Mouse (Mus musculus) embryonic facial prominence, embryonic 14.5 days (tissue): Measurements from ENCODE around the gene Jazf1. TPM values are rescaled to one million over a fixed set of nuclear protein-coding genes. Genes with fewer than 3 reads are reported as not detected.

Source experiments
- ATAC-seq: fragments of 200-750 bp; cut with Nextera tagmentation; 2 replicates; pipeline ENCODE4 v1.8.0; 2017; ENCODE audit warnings: low read depth, moderate number of reproducible peaks, moderate TSS enrichment
- DNase-seq: peaks from one replicate; pipeline ENCODE4 v3.0.0-alpha.2; 2015; ENCODE audit warnings: low spot score
- H3K27ac ChIP-seq: fragments of 300-500 bp; sonication (generic); replicated peaks from 2 replicates; pipeline ENCODE4 v1.5.1; 2014; ENCODE audit warnings: low read depth, mild to moderate bottlenecking, low read length, moderate library complexity
- H3K27me3 ChIP-seq: fragments of 300-500 bp; sonication (generic); replicated peaks from 2 replicates; pipeline ENCODE4 v1.6.1; 2014; ENCODE audit warnings: low read length; ENCODE audit not compliant: control insufficient read depth, insufficient read depth
- H3K36me3 ChIP-seq: fragments of 300-500 bp; sonication (generic); 2 replicates; pipeline ENCODE4 v1.6.1; 2014; ENCODE audit warnings: low read length, mixed read lengths; ENCODE audit not compliant: control insufficient read depth, insufficient read depth
- H3K4me1 ChIP-seq: fragments of 300-500 bp; sonication (generic); 2 replicates; pipeline ENCODE4 v1.6.1; 2014; ENCODE audit warnings: antibody characterized with exemption, low read length; ENCODE audit not compliant: control insufficient read depth, insufficient read depth
- H3K4me2 ChIP-seq: fragments of 300-500 bp; sonication (generic); 2 replicates; pipeline ENCODE4 v1.6.1; 2014; ENCODE audit warnings: low read depth, mild to moderate bottlenecking, low read length, moderate library complexity, mixed read lengths
- H3K4me3 ChIP-seq: fragments of 300-500 bp; sonication (generic); 2 replicates; pipeline ENCODE4 v1.5.1; 2014; ENCODE audit warnings: low read depth, mild to moderate bottlenecking, low read length
- H3K9ac ChIP-seq: fragments of 300-500 bp; sonication (generic); 2 replicates; pipeline ENCODE4 v1.6.1; 2014; ENCODE audit warnings: low read depth, mild to moderate bottlenecking, low read length, moderate library complexity, mixed read lengths
- H3K9me3 ChIP-seq: fragments of 300-500 bp; sonication (generic); 2 replicates; pipeline ENCODE4 v1.6.1; 2016; ENCODE audit warnings: low read length; ENCODE audit not compliant: control insufficient read depth
- WGBS: fragments of 180-500 bp; shearing (Covaris S2); extraction: QIAGEN DNeasy Blood & Tissue Kit; methylation state at CpG from one replicate; pipeline ENCODE4 v1.1.7; 2014; 5-methylcytosine and 5-hydroxymethylcytosine counted together
- polyA plus RNA-seq: library from polyadenylated mRNA; unstranded; fragments of >200 nt; fragmentation: Nextera tagmentation; extraction: Ambion mirVana; gene quantifications from 2 replicates; pipeline ENCODE4 v1.2.1, GENCODE M21; 2014

Jazf1 gene
- polyA plus RNA-seq, 1 experiment from 2014 or later, result 17.2 TPM

- WGBS, result 6% methylated on average over 16 of the region's 41 CpGs
Measured at GRCm38 (mm10) chr6:53067446-53067988, 914 bp downstream of the Jazf1 start.

GRCm38 (mm10) chr6:53066978-53067377, 1.5 kb downstream of the Jazf1 start:
- Histone ChIP-seq H3K27ac (no peak overlapping the region), H3K9ac (no peak overlapping the region), H3K36me3 (no peaks in the 10 kb centered on the region), H3K27me3 (peaks cover 12% of the 10 kb centered on the region; the same call in 1 of the 2 replicates), H3K9me3 (no peaks in the 10 kb centered on the region), H3K4me2 (peak overlapping the region; percentile 89), H3K4me1 (no peaks in the 10 kb centered on the region), H3K4me3 (peak overlapping the region; percentile 79)
- ATAC-seq (no peak), DNase-seq (no peak)
- WGBS, result 46% methylated on average over 3 of the region's 3 CpGs

More at GRCm38 (mm10) chr6:53067446-53067988, 914 bp downstream of the Jazf1 start:
- Histone ChIP-seq H3K9me3 (no peaks in the 10 kb centered on the region), H3K27me3 (peaks cover 12% of the 10 kb centered on the region; the same call in 1 of the 2 replicates), H3K4me2 (peak overlapping the region; percentile 89), H3K27ac (no peak overlapping the region), H3K36me3 (no peaks in the 10 kb centered on the region), H3K4me3 (peak overlapping the region; percentile 79), H3K9ac (peak overlapping the region; percentile 76), H3K4me1 (no peaks in the 10 kb centered on the region)
- ATAC-seq, result peak; percentile 21
- no peak for DNase-seq

GRCm38 (mm10) chr6:53064070-53064469, 4.4 kb downstream of the Jazf1 start:
- Histone ChIP-seq H3K4me2 (no peak overlapping the region), H3K9me3 (no peaks in the 10 kb centered on the region), H3K9ac (no peak overlapping the region), H3K4me1 (no peaks in the 10 kb centered on the region), H3K36me3 (no peaks in the 10 kb centered on the region), H3K27ac (no peak overlapping the region), H3K4me3 (no peak overlapping the region), H3K27me3 (peaks cover 3% of the 10 kb centered on the region; the same call in 1 of the 2 replicates)
- DNase-seq (no peak), ATAC-seq (no peak)
- 79% methylated on average over 4 of the region's 4 CpGs for WGBS

- Histone ChIP-seq H3K27ac (no peak overlapping the region), H3K9ac (no peak overlapping the region), H3K36me3 (no peaks in the 10 kb centered on the region), H3K4me1 (no peaks in the 10 kb centered on the region), H3K9me3 (no peaks in the 10 kb centered on the region), H3K27me3 (no peaks in the 10 kb centered on the region), H3K4me3 (no peak overlapping the region), H3K4me2 (no peak overlapping the region)
- DNase-seq, result no peak
- 52% methylated on average over 2 of the region's 2 CpGs for WGBS
- ATAC-seq, result no peak
Measured at GRCm38 (mm10) chr6:53054909-53055308, 13.5 kb downstream of the Jazf1 start.

GRCm38 (mm10) chr6:53045501-53045900, 22.9 kb downstream of the Jazf1 start:
- Histone ChIP-seq H3K27me3 (no peaks in the 10 kb centered on the region), H3K9ac (no peak overlapping the region), H3K4me2 (no peak overlapping the region), H3K27ac (no peak overlapping the region), H3K36me3 (no peaks in the 10 kb centered on the region), H3K9me3 (no peaks in the 10 kb centered on the region), H3K4me1 (no peaks in the 10 kb centered on the region), H3K4me3 (no peak overlapping the region)
- ATAC-seq, result no peak
- 87% methylated on average over 2 of the region's 2 CpGs for WGBS
- DNase-seq, result no peak

GRCm38 (mm10) chr6:53038176-53038575, 30.3 kb downstream of the Jazf1 start:
- Histone ChIP-seq H3K4me1 (no peaks in the 10 kb centered on the region), H3K9me3 (no peaks in the 10 kb centered on the region), H3K9ac (no peak overlapping the region), H3K27me3 (no peaks in the 10 kb centered on the region), H3K4me2 (no peak overlapping the region), H3K4me3 (no peak overlapping the region), H3K36me3 (no peaks in the 10 kb centered on the region), H3K27ac (no peak overlapping the region)
- ATAC-seq (no peak), DNase-seq (no peak)
- 63% methylated on average over 3 of the region's 3 CpGs for WGBS

GRCm38 (mm10) chr6:53034362-53035011, 33.9 kb downstream of the Jazf1 start:
- no peak overlapping the region for H3K9ac ChIP-seq
- H3K36me3 ChIP-seq, result no peaks in the 10 kb centered on the region
- H3K27me3 ChIP-seq, result no peaks in the 10 kb centered on the region
- WGBS, result 82% methylated on average over 6 of the region's 6 CpGs
- peaks cover 3% of the 10 kb centered on the region; the same call in 1 of the 2 replicates for H3K4me1 ChIP-seq
- DNase-seq (no peak), ATAC-seq (no peak)
- no peaks in the 10 kb centered on the region for H3K9me3 ChIP-seq
- no peak overlapping the region for H3K27ac ChIP-seq
- H3K4me3 ChIP-seq, result no peak overlapping the region
- no peak overlapping the region for H3K4me2 ChIP-seq

GRCm38 (mm10) chr6:53032730-53033484, 35.5 kb downstream of the Jazf1 start:
- WGBS, result 72% methylated on average over 4 of the region's 4 CpGs
- no peak overlapping the region for H3K4me2 ChIP-seq
- no peak overlapping the region for H3K9ac ChIP-seq
- H3K27me3 ChIP-seq, result no peaks in the 10 kb centered on the region
- no peaks in the 10 kb centered on the region for H3K9me3 ChIP-seq
- no peak overlapping the region for H3K4me3 ChIP-seq
- H3K4me1 ChIP-seq, result peaks cover 3% of the 10 kb centered on the region; the same call in 1 of the 2 replicates
- H3K36me3 ChIP-seq, result no peaks in the 10 kb centered on the region
- DNase-seq (no peak), ATAC-seq (no peak)
- no peak overlapping the region for H3K27ac ChIP-seq
